Mouse (Mus musculus) megakaryocyte, embryonic 14.5 days (primary cell): Measurements from ENCODE around the gene Exo1.

ENCODE experiments used
- FLI1 ChIP-seq: IDR thresholded peaks from 2 replicates; pipeline ENCODE4 v1.6.1; 2012; ENCODE audit warnings: low read length, inconsistent platforms, mixed read lengths
- GATA1 ChIP-seq: IDR thresholded peaks from 3 replicates; pipeline ENCODE4 v1.6.1; 2012; ENCODE audit warnings: mixed read lengths, low read length, inconsistent platforms, borderline replicate concordance

- TF ChIP-seq GATA1, result no peak
- no peak; the same call in none of the 2 replicates for TF ChIP-seq FLI1
Observed at GRCm38 (mm10) chr1:175880453-175881296, at the start of gene Exo1.
